Mouse (Mus musculus): Measurements from ENCODE around the gene Sstr3. TPM values are rescaled to one million over a fixed set of nuclear protein-coding genes. Genes with fewer than 3 reads are reported as not detected.

Gene Sstr3
- polyA plus RNA-seq (2012; rRNA removed) = 1.4 and 3.2 TPM in 2 replicates

GRCm38 (mm10) chr15:78544561-78545001 is at the start of gene Sstr3:
TSS of gene Sstr3 (minus strand) at chr15:78544685.

DNA sequence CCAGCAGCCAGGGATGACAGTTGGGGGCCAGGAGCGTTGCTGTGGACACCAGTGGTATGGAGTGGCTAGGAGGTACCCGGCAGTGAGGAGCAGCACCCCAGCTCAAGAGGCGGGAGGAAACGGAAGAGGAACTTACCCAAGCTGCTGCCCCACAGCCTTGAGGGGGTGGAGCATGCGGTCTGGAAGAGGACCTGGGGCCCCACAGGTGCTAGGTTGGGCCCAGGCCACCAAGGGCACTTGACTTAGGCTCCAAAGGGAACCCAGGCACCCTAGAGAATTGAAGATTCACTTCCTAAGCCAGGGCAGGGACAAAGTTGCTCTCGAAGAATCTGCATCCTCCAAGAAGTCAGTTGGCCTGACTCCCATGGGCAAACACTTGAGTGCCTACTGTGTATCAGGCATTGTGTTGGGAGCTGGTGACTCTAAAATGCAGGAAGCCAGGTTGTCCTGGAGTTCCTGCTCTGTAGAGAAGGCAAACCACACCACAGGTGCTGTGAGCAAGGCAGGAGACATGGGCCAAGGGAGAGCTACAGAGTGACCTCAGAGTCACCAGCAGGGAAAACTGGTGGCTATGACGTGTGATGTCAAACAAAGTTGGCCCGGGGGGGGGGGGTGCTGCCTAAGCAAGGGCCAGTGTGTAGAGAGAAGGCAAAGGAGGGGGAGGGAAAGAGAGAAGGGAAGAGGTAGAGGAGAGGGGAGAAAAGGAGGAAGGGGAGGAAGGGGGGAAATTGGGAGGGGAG is 28.3 kb upstream of the Sstr3 start, which contains the start of gene Rac2:
Gene Rac2 (minus strand): TSS at position 126 of the 740 bp plus-strand sequence.

DNA sequence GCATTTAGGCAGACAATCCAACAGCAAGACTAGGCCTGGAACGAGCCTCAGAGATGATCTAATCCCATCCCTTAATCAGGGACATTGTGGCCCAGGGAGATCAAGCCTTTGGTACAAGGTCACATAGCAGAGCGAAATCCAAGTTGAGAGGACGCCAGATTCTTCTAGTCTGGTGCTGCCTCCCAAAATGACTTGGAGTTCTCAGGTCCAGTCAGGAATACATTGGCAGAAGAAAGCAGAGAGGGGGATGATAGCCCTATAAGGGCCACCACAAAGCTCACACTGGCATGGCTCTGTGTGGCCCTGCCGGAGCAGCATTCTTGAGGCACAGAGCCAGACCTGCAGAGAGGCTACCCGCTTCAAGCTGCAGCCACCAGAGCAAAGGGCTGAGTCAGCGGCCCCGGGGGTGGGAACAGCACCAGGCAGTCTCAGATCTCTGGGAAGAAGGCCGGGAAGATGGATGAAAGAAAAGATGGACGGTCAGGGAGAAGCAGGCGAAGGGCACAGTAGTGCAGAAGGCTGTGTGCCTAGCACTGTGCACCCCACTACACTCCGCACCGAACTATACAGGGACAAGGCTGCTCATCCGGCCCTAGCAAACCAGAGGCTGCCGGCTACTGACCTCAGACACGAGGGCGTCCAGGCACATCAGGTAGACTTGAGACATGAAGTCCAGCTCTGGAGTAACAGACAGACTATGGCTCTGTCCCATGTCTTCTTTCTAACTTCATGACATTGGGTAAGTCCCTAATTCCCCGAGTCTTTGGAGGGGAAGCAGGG is 13.6 kb downstream of the Sstr3 start, which contains the start of gene C1qtnf6:
Gene C1qtnf6 (minus strand): TSS at position 746 of the 780 bp plus-strand sequence.

DNA sequence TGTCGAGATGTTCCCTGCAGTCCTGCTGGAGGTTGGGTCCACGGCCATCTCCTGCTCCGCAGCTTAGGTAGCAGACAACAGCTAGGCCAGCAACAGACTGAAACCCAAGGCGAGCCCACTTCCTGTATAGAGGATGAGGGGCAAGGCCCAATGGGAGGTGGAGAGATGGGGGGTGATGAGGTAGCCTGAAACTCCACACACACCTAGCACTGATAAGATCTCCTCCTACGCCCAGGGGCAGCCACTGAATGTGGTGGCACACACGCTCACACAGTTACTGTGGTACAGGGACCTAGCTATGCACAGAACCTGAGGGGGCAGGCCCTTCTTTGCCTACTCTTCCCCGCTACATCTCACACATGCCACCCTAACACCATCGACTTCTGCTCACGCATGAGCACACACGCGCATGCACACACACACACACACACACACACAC is 49.5 kb downstream of the Sstr3 start, which contains the start of gene Il2rb:
Gene Il2rb (minus strand): TSS at position 304 of the 439 bp plus-strand sequence.

Other genes with a start within 250 kb of the Sstr3 start
- gene Csf2rb2, start 239.0 kb downstream of the Sstr3 start, polyA plus RNA-seq (2012; rRNA removed) = 0.61 and 0.89 TPM in 2 replicates
- gene Csf2rb, start 218.9 kb downstream of the Sstr3 start, polyA plus RNA-seq (2012; rRNA removed) = 1.2 and 1.9 TPM in 2 replicates
- 0.16 TPM in 1 of 2 replicates, not detected in the other for gene Tex33, start 148.8 kb downstream of the Sstr3 start, polyA plus RNA-seq (2012; rRNA removed)
- 11.1 and 12.4 TPM in 2 replicates for gene Tst, start 138.8 kb downstream of the Sstr3 start, polyA plus RNA-seq (2012; rRNA removed)
- 76.1 and 98.9 TPM in 2 replicates for gene Mpst, start 138.3 kb downstream of the Sstr3 start, polyA plus RNA-seq (2012; rRNA removed)
- 257 and 286 TPM in 2 replicates for gene Kctd17, start 116.1 kb downstream of the Sstr3 start, polyA plus RNA-seq (2012; rRNA removed)
- 0.22 and 0.23 TPM in 2 replicates for gene Tmprss6, start 76.1 kb downstream of the Sstr3 start, polyA plus RNA-seq (2012; rRNA removed)
- 0.10 and 0.18 TPM in 2 replicates for gene Il2rb, start 49.4 kb downstream of the Sstr3 start, polyA plus RNA-seq (2012; rRNA removed)
- gene C1qtnf6, start 13.3 kb downstream of the Sstr3 start, polyA plus RNA-seq (2012; rRNA removed) = 13.6 and 27.7 TPM in 2 replicates
- gene Rac2, start 28.1 kb upstream of the Sstr3 start, polyA plus RNA-seq (2012; rRNA removed) = 11.1 and 11.7 TPM in 2 replicates
- 6.1 and 6.3 TPM in 2 replicates for gene Cyth4, start 52.4 kb upstream of the Sstr3 start, polyA plus RNA-seq (2012; rRNA removed)
- 12.1 and 12.6 TPM in 2 replicates for gene Elfn2, start 174.1 kb upstream of the Sstr3 start, polyA plus RNA-seq (2012; rRNA removed)
- gene Mfng, start 228.8 kb upstream of the Sstr3 start, polyA plus RNA-seq (2012; rRNA removed) = 41.0 and 71.7 TPM in 2 replicates